Mouse (Mus musculus) skeletal muscle tissue, postnatal 0 days (tissue): ENCODE data around the gene Ogg1. TPM values are rescaled to one million over a fixed set of nuclear protein-coding genes. Genes with fewer than 3 reads are reported as not detected.

Experiments used
- polyA plus RNA-seq: library from polyadenylated mRNA; unstranded; fragments of >200 nt; fragmentation: Nextera tagmentation; extraction: Ambion mirVana; gene quantifications from 2 replicates; pipeline ENCODE4 v1.2.1, GENCODE M21; 2015

Gene Ogg1
- polyA plus RNA-seq = 6.9 and 7.9 TPM in 2 replicates

GRCm38 (mm10) chr6:113326533-113327315, at the start of gene Ogg1:
Gene Ogg1, plus strand, starts transcription at chr6:113326972.

GRCm38 (mm10) chr6:113282101-113282802, 44.5 kb upstream of the Ogg1 start, which contains the start of gene Cpne9:
Gene Cpne9, plus strand, starts transcription at chr6:113282307.

GRCm38 (mm10) chr6:113306986-113307349, 19.8 kb upstream of the Ogg1 start, which contains the start of gene Brpf1:
Gene Brpf1, plus strand, starts transcription at chr6:113307137.

GRCm38 (mm10) chr6:113343177-113344092, 16.7 kb downstream of the Ogg1 start, which contains the start of gene Camk1:
Gene Camk1, minus strand, starts transcription at chr6:113343984.

GRCm38 (mm10) chr6:113377496-113378385, 51.0 kb downstream of the Ogg1 start, which contains the start of the genes Tada3 and Arpc4:
Gene Tada3, minus strand, starts transcription at chr6:113377883.
Gene Arpc4, plus strand, starts transcription at chr6:113378115.

Other genes with a start within 250 kb of the Ogg1 start
- 32.4 and 33.3 TPM in 2 replicates for gene Setd5, start 249.6 kb upstream of the Ogg1 start, polyA plus RNA-seq
- gene Lhfpl4, start 131.6 kb upstream of the Ogg1 start, polyA plus RNA-seq = 0.26 and 0.29 TPM in 2 replicates
- gene Mtmr14, start 89.1 kb upstream of the Ogg1 start, polyA plus RNA-seq = 17.4 and 17.6 TPM in 2 replicates
- 0.09 and 0.10 TPM in 2 replicates for gene Cpne9, start 44.7 kb upstream of the Ogg1 start, polyA plus RNA-seq
- gene Brpf1, start 19.8 kb upstream of the Ogg1 start, polyA plus RNA-seq = 6.6 and 7.6 TPM in 2 replicates
- gene Camk1, start 17.0 kb downstream of the Ogg1 start, polyA plus RNA-seq = 58.2 and 77.7 TPM in 2 replicates
- 32.0 and 32.4 TPM in 2 replicates for gene Tada3, start 50.9 kb downstream of the Ogg1 start, polyA plus RNA-seq
- 179 and 222 TPM in 2 replicates for gene Arpc4, start 51.1 kb downstream of the Ogg1 start, polyA plus RNA-seq
- gene Ttll3, start 62.3 kb downstream of the Ogg1 start, polyA plus RNA-seq = 1.4 and 2.5 TPM in 2 replicates
- gene Rpusd3, start 92.4 kb downstream of the Ogg1 start, polyA plus RNA-seq = 21.7 and 28.6 TPM in 2 replicates
- gene Cidec, start 108.8 kb downstream of the Ogg1 start, polyA plus RNA-seq = 8.3 and 223 TPM in 2 replicates
- gene Jagn1, start 115.6 kb downstream of the Ogg1 start, polyA plus RNA-seq = 63.9 and 64.1 TPM in 2 replicates
- gene Il17re, start 131.5 kb downstream of the Ogg1 start, polyA plus RNA-seq = 1.9 and 2.3 TPM in 2 replicates
- 12.8 and 17.1 TPM in 2 replicates for gene Il17rc, start 144.5 kb downstream of the Ogg1 start, polyA plus RNA-seq
- gene Creld1, start 156.3 kb downstream of the Ogg1 start, polyA plus RNA-seq = 25.2 and 33.4 TPM in 2 replicates
- gene Prrt3, start 175.0 kb downstream of the Ogg1 start, polyA plus RNA-seq = 0.41 and 0.55 TPM in 2 replicates
- 61.7 and 73.1 TPM in 2 replicates for gene Emc3, start 204.7 kb downstream of the Ogg1 start, polyA plus RNA-seq
- gene Fancd2, start 204.7 kb downstream of the Ogg1 start, polyA plus RNA-seq = 1.5 and 1.7 TPM in 2 replicates